Mouse (Mus musculus) embryonic fibroblast, embryonic 13.5 days (primary cell): ENCODE results near the gene Arhgap31. TPM values are rescaled to one million over a fixed set of nuclear protein-coding genes. Genes with fewer than 3 reads are reported as not detected.
A peak's percentile ranks its signal among the peaks of the same experiment; 100 is the strongest.

ENCODE experiments used
- H3K27ac ChIP-seq: 2 replicates; pipeline ENCODE4 v1.5.1; 2012; ENCODE audit warnings: low read length, control low read depth, inconsistent platforms; ENCODE audit not compliant: insufficient read depth
- H3K4me1 ChIP-seq: 2 replicates; pipeline ENCODE4 v1.6.1; 2011; ENCODE audit warnings: low read length; ENCODE audit not compliant: control insufficient read depth, insufficient read depth
- H3K4me3 ChIP-seq: 2 replicates; pipeline ENCODE4 v1.5.1; 2011; ENCODE audit warnings: mild to moderate bottlenecking, control low read depth, low read length; ENCODE audit not compliant: insufficient read depth
- CTCF ChIP-seq: IDR thresholded peaks from 2 replicates; pipeline ENCODE4 v1.5.1; 2011; ENCODE audit warnings: mild to moderate bottlenecking, control low read depth, low read length, moderate library complexity, borderline replicate concordance; ENCODE audit not compliant: insufficient read depth
- POLR2A ChIP-seq: IDR thresholded peaks from 2 replicates; pipeline ENCODE4 v1.6.1; 2011; ENCODE audit warnings: low read depth, mild to moderate bottlenecking, control low read depth, low read length, moderate library complexity
- polyA plus RNA-seq: library from polyadenylated mRNA; stranded (reverse); fragments of >200 nt; gene quantifications from 2 replicates; pipeline ENCODE4 v1.2.4, GENCODE M21; 2011; ENCODE audit warnings: low read depth; ENCODE audit not compliant: missing spikeins, insufficient read length

Gene Arhgap31
- polyA plus RNA-seq, 1 experiment: 27.7 TPM

- Histone ChIP-seq H3K4me1 (no peaks in the 10 kb centered on the region; the same call in 1 of the 2 replicates), H3K27ac (no peak overlapping the region)
- TF ChIP-seq POLR2A (no peak), CTCF (no peak)
Measured at GRCm38 (mm10) chr16:38753631-38754030, 40.6 kb upstream of the Arhgap31 start.

GRCm38 (mm10) chr16:38750803-38751202 lies 37.7 kb upstream of the Arhgap31 start:
- TF ChIP-seq POLR2A: no peak
- no peak for TF ChIP-seq CTCF
- H3K27ac ChIP-seq: no peak overlapping the region
- H3K4me1 ChIP-seq: no peaks in the 10 kb centered on the region; the same call in 1 of the 2 replicates
- no peak overlapping the region for H3K4me3 ChIP-seq

More at GRCm38 (mm10) chr16:38753631-38754030, 40.6 kb upstream of the Arhgap31 start:
- H3K4me3 ChIP-seq: no peak overlapping the region

GRCm38 (mm10) chr16:38743941-38744673 lies 31.0 kb upstream of the Arhgap31 start:
- no peak for TF ChIP-seq CTCF
- no peak for TF ChIP-seq POLR2A
- Histone ChIP-seq H3K4me3 (no peak overlapping the region), H3K27ac (no peak overlapping the region), H3K4me1 (no peaks in the 10 kb centered on the region; the same call in 1 of the 2 replicates)

- H3K4me3 ChIP-seq: peak overlapping the region; percentile 66
- no peak overlapping the region for H3K27ac ChIP-seq
- no peaks in the 10 kb centered on the region; the same call in 1 of the 2 replicates for H3K4me1 ChIP-seq
- no peak for TF ChIP-seq CTCF
- no peak for TF ChIP-seq POLR2A
Measured at GRCm38 (mm10) chr16:38742659-38743131, 29.6 kb upstream of the Arhgap31 start.

GRCm38 (mm10) chr16:38742113-38742658 lies 29.1 kb upstream of the Arhgap31 start, which contains the start of gene B4galt4:
Gene B4galt4, plus strand, starts transcription at chr16:38742264.
- Histone ChIP-seq H3K27ac (no peak within 1 kb of the TSS), H3K4me1 (no peaks in the 10 kb centered on the region; the same call in 1 of the 2 replicates), H3K4me3 (peak within 1 kb of the TSS; percentile 66)
- TF ChIP-seq POLR2A (peak; percentile 69), CTCF (no peak)

GRCm38 (mm10) chr16:38741204-38741903 lies 28.3 kb upstream of the Arhgap31 start:
- no peak for TF ChIP-seq CTCF
- no peak for TF ChIP-seq POLR2A
- Histone ChIP-seq H3K4me1 (no peaks in the 10 kb centered on the region; the same call in 1 of the 2 replicates), H3K4me3 (peak overlapping the region; percentile 66; the same call in 1 of the 2 replicates), H3K27ac (no peak overlapping the region)

GRCm38 (mm10) chr16:38730921-38731320 lies 17.8 kb upstream of the Arhgap31 start:
- H3K4me3 ChIP-seq: no peak overlapping the region
- TF ChIP-seq POLR2A (no peak), CTCF (no peak)

GRCm38 (mm10) chr16:38729610-38730288 lies 16.7 kb upstream of the Arhgap31 start:
- H3K4me3 ChIP-seq: peak overlapping the region; percentile 16; the same call in 1 of the 2 replicates
- no peaks in the 10 kb centered on the region for H3K4me1 ChIP-seq
- TF ChIP-seq CTCF: no peak
- no peak for TF ChIP-seq POLR2A
- H3K27ac ChIP-seq: no peak overlapping the region

More at GRCm38 (mm10) chr16:38730921-38731320, 17.8 kb upstream of the Arhgap31 start:
- no peak overlapping the region for H3K27ac ChIP-seq
- no peaks in the 10 kb centered on the region for H3K4me1 ChIP-seq

GRCm38 (mm10) chr16:38729139-38729538 lies 16.1 kb upstream of the Arhgap31 start:
- Histone ChIP-seq H3K4me1 (no peaks in the 10 kb centered on the region), H3K4me3 (no peak overlapping the region), H3K27ac (no peak overlapping the region)
- no peak for TF ChIP-seq CTCF
- no peak for TF ChIP-seq POLR2A
